Mouse (Mus musculus): Measurements from ENCODE around the gene Pde5a. TPM values are rescaled to one million over a fixed set of nuclear protein-coding genes. Genes with fewer than 3 reads are reported as not detected.

Pde5a gene
- total RNA-seq, 2 experiments from 2014 or later = 10.5 to 12.9 TPM

DNA sequence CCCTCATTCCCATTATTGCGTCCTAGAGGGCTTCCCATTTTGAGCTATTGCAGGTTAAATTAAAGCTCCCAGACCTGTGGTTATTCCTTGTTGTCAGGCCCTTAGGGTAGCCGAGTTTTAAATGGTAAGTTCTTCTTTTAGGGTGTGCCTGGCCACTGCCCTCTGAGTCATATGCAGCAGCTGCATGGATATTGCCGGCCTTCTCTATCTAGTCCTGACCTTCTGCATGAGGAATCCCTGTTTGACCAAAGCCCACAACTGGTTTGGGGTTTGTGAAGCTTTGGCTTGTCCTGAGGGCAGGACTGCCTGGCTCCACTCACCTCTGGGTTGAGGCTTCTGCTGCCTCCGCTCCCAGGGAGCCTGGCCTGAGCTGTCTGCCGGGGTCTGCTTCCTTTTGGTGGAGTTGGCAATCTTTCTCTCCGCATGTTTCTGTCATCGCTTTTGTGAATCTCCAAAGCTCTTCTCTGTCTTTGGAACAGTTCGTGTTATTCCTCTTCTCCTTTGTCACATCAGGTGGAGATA, 34.6 kb downstream of the Pde5a start:
- intact Hi-C loops (cut with DNase I) = no loop called here
- peak; percentile 7 to 8 for DNase-seq

DNA sequence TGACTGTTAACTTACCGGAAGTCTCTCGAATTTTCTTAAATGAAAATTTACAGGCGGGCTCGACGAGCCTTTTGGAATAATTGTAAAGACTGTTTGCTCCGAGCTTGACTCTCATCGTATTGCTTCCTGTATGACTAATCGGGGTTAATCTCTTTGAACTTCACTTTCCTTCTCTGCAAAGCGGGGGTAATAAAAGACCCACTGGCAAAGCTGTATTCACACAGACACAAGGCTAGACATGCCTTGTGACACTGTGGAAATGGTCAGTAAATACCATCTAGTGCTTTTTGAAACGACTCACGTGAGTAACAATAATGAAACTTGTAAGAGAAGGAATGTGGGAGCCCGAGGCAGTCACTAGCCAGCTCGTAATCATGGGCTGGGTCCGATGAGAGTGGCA, 35.0 kb downstream of the Pde5a start:
- intact Hi-C loops (cut with DNase I) = no loop called here

GRCm38 (mm10) chr3:122766930-122767329, 38.2 kb downstream of the Pde5a start:
- intact Hi-C loops (cut with DNase I) = no loop called here
- no peak for DNase-seq

More for the DNA sequence above, 35.0 kb downstream of the Pde5a start:
- no peak for DNase-seq

DNA sequence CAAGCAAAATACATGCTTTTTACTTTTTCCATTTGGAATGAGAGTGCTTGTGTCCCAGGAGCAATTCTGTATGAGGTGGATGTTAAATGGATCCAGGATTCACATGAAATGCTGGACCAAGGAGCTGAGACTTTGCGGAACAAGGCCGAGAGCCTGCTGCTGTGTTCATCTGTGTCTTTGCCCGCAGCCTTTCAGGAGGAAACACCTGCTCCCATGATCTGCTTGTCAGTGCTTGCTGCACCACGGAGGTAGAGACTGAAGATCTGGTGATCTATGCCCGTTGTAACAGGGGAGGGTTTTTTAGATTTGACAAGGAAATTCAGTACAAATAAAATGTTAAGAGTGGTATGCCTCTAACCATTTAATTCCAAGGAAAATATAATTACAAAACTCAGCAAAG, 39.1 kb downstream of the Pde5a start:
- DNase-seq = no peak
- intact Hi-C loops (cut with DNase I) = no loop called here

DNA sequence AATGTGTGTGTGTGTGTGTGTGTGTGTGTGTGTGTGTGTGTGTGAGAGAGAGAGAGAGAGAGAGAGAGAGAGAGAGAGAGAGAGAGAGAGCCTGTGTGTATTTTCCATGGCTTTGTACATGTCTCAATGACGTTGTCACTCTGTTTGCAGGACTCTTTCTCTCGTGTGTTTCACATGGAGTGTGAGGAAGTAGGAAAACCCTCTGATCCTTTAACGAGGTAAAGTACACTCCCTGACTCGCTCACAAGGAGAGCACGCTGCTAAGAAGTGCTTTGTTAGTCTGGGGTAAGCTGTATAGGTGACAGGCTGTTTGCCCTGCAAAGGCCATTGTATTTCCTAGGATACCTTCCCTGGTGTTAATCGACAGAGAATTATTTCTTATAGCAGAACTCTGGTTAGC, 52.7 kb downstream of the Pde5a start:
- DNase-seq = no peak
- intact Hi-C loops (cut with DNase I) = loop anchor here (5.0 kb wide), 1 partner anchor 121 kb away; no protein-coding TSS in a partner anchor

- intact Hi-C loops (cut with DNase I) = loop anchor here (1.0 to 5.0 kb wide), 3 partner anchors 54 to 135 kb away; no protein-coding TSS in a partner anchor
- no peak for DNase-seq
Measured at GRCm38 (mm10) chr3:122784245-122784644, 55.5 kb downstream of the Pde5a start.

- intact Hi-C loops (cut with DNase I) = no loop called here
Measured at GRCm38 (mm10) chr3:122788314-122788713, 59.6 kb downstream of the Pde5a start.

DNA sequence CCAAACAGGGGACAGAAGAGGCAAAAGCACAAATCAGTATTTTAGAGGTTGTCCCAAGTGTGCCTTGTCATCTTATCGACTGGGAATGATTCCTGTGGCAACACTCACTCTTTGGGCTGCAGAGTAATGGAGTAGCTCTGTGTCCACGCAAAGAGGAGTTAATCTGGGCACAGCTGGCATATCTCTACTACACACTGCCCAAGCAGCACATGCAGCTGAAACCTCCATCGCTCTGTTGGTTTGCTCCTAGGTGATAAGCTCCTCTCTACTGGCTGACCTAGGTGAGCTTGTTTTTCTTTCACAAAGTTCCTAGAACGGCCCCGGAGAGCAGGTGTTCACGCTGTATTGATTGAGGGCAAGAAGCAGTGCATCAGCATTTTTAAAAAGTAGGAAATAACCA, 60.8 kb downstream of the Pde5a start:
- intact Hi-C loops (cut with DNase I) = no loop called here
- DNase-seq = no peak

More at GRCm38 (mm10) chr3:122788314-122788713, 59.6 kb downstream of the Pde5a start:
- peak in 1 of 2 experiments; percentile 28 for DNase-seq

- DNase-seq = no peak
- intact Hi-C loops (cut with DNase I) = no loop called here
Measured at GRCm38 (mm10) chr3:122800050-122800449, 71.3 kb downstream of the Pde5a start.

GRCm38 (mm10) chr3:122800553-122801435, 72.0 kb downstream of the Pde5a start:
- intact Hi-C loops (cut with DNase I) = no loop called here
- no peak for DNase-seq

DNA sequence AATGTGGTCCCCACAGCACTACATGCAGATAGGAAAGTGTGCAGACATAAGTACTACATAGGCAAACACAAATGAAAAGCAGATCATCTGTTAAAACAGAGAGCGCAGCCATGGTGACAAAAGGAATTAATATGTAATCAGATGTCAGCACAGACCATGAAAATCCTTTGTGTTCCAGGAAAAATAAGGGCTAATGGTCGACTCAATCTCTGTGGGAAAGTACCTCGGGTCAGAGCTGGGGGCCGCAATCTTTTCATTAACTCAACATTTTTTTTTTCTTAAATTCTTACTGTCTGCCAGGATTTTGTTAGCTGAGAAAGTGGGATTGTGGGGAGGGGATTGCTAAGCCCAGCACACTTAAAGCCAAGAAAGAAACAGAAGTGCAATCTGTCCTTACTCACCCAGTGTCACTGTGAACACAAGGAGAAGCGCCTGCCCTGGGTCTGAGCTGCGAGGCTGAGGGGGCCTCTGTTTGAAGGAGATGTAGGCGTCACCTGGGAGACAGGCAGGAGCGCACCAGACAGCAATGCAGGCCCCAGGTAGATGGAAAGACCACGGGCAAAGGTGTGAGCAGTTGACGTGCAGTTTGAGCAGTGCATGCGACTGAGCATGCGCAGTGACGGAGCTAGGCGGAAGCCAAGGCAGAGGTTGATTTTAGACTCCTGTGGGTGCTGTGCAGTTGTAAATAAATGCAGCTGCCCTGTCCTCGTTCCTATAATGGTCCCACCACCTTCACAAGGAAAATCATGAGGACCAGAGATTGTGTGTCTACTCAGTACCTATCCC, 72.9 kb downstream of the Pde5a start:
- intact Hi-C loops (cut with DNase I) = no loop called here
- DNase-seq = no peak

DNA sequence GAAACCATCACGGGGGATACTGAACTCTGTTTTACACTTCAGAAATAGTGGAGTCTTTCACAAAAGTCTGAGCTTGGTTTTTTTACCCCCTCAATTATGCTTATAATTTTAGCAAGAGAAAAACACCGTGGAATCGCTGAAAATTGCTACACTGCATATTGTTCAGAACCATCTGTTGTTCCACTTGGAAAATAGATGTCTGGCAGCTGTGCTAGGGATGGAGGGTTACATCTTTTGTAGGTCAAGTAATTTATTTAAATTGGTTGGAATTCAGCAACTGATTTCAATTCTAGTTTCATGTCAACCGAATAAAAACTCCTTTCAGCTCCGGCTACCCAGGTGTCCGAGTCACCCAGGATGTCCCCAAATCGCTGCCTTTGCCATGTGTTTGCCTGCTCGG, 78.6 kb downstream of the Pde5a start:
- intact Hi-C loops (cut with DNase I) = no loop called here
- peak in 1 of 2 experiments; percentile 24 for DNase-seq

GRCm38 (mm10) chr3:122810090-122810863, 81.5 kb downstream of the Pde5a start:
- intact Hi-C loops (cut with DNase I) = no loop called here
- no peak for DNase-seq

DNA sequence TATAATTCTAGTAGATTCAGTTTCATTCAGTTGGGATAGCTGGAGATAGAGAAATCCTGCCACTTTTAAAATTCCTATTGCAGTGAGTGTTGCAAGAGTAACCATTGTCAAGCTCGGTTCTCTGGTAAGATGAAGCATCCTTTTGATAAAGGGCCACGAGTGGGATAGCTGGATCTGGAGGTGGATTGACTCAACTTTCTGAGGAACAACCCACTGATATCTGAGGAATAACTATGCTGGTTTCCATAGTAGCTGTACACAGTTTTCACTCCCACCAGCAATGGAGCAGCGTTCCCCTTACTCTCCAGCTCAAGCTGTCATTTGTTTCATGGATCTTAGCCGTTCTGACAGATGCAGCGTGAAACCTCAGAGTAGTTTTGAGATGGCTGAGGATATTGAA, 82.2 kb downstream of the Pde5a start:
- no peak for DNase-seq
- intact Hi-C loops (cut with DNase I) = no loop called here

DNA sequence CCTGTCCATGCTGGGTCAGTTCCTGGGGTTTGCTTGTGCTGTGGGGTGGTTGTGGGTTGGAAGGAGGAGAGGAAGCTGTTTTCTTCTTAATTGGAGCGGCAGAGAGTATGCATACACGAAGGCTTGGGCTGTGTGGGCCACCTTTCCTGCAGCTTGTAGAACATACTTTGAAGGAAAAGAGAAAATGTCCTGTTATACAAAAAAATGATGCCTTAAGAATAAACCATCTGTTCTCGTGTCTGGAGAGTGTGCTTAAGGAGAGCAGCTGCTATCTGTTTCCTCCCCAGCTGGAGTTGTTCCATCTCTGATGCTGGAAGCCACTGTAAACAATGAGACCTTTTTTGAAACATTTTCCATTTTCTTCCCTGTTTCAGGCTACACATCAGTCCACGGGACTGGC, 85.8 kb downstream of the Pde5a start:
- peak; percentile 65 to 67 for DNase-seq

DNA sequence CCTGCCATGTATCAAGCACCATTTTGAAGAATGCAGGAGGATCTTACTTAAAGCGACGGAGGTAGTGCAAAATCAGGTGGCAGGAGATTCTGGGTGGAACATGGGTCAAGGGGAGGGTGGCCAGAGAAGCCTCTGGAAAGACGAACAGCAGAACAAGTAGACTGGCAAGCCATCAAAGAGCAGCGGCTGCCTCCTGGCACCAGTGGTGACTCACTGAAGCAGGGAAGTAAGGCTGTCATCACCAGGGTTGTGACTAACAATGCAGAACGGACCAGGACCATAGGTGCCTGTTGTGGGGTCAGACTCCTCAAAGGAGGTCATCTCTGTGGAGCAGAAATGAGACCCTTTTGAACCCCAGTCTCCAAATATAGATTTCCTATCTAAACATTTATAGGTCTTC, 89.5 kb downstream of the Pde5a start:
- DNase-seq = peak; percentile 54 to 64
- intact Hi-C loops (cut with DNase I) = no loop called here

More for the DNA sequence above, 85.8 kb downstream of the Pde5a start:
- intact Hi-C loops (cut with DNase I) = no loop called here

- intact Hi-C loops (cut with DNase I) = no loop called here
Measured at GRCm38 (mm10) chr3:122820700-122821099, 92.0 kb downstream of the Pde5a start.

DNA sequence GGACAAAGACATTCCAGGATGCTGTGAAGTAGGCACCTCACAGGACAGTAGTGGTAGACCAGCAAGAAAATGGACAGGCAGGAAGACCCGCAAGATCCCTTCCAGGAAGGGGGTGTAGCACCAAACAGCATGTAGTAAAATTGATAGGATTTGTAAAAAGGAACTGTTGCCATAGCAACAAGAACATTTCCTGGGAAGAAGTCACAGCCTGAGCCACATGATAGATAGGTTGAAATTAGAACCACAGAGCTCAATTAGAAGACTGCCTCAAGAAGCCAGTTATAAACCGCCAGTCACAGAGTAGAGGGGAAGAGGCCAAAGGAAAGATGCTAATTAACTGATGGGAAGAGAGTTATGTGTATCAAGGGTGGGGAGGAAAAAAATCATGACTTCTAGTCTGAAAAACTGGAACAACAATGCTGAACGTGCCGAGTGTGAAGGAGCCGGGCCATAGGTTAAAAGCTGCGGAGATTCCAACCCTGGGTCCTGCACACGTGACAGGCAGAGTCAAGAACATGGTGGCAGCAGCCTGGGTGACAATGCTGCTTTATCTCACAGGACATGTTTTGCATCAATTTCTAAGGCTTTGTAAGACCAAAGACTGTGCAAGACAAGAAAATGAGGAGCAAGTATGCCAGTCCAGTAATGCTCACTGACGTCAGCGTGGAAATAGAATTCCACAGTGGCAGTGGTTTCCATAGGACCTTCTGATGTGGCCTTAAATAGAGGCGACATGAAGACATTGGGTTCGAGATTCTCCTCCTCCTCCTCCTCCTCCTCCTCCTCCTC, 99.7 kb downstream of the Pde5a start:
- DNase-seq = no peak
- intact Hi-C loops (cut with DNase I) = no loop called here

More at GRCm38 (mm10) chr3:122820700-122821099, 92.0 kb downstream of the Pde5a start:
- no peak for DNase-seq

- intact Hi-C loops (cut with DNase I) = no loop called here
- DNase-seq = no peak
Measured at GRCm38 (mm10) chr3:122834519-122834918, 105.8 kb downstream of the Pde5a start.
